Mouse (Mus musculus) CD8-positive naive resting alpha-beta T cell, adult 2 months (primary cell): ENCODE data around the gene Rap1a.

Experiments
- DNase-seq, 2 experiments: peaks; one replicate each; pipeline ENCODE4 v3.0.0; 2022; ENCODE audit warnings: low read depth in 2 of 2, low spot score in 2 of 2

The Rap1a gene

DNA sequence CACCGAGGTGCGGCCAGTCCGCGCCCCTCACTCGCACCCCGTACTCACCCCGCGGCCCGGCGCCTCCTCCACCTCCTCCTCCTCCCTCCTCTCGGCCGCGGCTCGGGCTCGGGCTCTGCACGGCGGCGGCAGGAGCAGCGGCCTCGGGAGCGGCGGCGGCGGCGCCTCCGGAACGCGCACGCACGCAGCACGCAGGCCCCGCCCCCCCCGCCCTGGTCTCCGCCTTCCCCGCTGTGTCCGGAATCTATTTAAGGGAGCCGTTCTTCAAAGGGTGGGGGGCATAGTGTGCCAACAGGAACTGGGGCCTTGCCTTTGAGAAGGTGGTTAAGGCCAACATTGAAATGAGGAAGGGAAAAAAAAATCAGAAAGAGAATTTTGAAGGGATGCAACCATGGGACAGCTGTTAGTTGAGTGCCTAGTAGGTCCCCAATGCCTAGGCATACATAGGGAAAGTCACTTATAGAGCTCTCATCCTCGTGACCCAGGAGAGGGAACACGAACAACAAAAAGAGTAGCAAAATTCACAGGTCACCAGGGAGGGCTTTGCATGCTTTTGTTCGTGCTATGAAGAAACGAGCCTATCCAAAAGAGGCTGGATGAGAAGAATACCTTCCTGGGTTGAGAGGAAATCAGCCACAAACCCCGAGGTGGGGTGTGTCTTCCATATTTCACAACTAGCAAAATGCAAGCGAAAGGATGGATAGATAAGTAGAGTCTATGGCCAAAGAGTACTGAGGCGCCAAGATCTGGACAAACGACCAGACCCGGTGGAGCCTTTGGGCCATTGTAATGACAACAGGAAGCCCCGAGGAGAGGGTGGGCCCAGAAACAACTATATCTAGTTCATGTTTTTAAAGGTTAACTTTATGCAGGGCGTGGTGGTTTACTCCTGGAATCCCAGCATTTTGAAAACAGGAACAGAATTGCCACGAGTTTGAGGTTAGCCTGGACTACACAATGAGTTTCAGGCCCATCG lies at the start of gene Rap1a:
Gene Rap1a, minus strand, starts transcription at position 146 of the 976 bp plus-strand sequence.
- DNase-seq = peak; percentile 49 to 52

DNA sequence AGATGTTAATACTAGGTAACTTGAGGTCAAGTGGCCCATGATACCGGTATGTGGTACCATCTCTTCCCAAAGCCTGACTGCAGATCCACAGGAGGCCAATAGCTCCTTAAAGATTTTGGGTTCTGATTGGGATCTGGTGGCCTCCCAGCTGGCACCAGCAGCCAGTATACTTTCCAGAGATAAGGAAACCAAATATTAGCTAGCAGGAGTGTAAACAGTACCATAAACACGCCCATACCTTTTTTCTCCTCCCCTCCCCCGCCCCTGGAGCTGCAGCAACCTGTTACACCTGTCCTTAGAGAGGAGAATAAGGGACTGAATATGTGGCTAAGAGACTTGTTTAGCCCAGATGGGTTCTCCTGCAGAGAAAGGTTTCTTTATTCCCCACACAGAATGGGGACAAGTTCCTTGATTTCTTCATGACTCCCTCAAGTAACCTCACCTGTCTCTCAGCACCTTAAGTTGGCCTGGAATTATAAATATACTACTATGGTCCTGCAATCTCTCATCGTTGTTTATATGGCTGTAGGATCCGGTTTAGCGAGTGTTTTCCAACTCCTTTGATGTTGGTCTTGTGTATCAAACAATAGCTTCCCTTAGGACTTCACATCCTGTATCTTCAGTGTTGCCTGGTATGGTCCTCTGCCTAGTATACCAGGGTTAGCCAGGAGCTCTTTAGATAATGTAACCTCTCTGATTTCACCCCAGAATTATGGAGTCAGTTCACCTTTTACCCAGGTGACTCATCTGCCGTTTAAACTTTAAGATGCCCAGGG lies 45.3 kb upstream of the Rap1a start:
- DNase-seq = no peak

DNA sequence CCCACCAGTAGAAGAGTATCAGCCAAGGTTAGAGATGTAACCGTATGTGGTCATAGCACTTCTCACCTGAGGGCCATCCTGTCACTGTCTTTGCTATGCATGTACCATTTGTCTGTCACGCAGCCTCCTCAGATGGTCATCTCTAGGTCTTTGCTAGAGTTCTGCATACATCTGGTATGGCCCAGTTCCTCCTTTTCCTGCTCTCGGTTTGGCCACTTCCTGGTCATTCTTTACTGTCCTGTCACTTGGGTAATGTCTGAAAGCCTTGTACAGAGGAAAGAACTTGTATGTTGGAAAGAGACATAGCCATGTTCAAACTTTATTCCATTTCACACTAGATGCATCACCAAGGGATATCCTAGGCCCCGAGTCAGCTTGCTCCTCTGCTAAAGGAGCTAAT lies 38.7 kb upstream of the Rap1a start:
- DNase-seq = no peak

DNA sequence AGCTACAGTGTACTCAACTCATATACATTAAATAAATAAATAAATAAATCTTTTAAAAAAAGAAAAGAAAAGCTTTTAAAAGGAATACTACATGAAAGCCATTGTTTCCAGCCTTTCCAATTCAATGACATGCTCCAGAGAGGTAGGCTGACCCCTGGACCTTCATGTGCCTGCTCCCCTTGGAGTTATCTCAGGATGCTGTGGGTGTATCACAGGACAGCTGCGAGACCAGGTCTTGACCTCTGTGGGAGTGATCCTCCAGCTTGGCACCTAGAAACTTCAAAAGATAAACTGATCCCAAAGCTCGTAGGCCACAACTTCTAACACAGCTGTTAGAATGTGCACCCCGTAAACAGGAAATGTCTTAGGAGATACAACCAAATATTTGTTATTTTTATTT lies 37.5 kb upstream of the Rap1a start:
- no peak for DNase-seq

DNA sequence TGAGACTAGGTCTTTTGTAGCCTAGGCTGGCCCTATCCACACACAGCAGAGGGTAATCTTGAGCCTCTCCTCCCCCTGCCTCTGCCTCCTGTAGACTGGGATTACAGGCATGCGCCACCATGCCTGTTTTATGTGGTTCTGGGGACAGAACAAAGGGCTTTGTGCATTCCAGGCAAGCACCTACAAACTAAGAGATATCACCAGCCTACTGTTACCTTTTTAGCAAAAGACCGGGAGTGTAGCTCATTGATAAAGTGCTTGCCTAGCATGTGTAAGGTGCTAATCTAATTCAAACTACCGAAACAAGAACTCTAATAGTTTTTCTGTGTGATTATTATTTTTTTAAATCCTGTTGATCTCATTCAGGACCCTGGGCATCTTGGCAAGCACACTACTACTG lies 35.7 kb upstream of the Rap1a start:
- no peak for DNase-seq

DNA sequence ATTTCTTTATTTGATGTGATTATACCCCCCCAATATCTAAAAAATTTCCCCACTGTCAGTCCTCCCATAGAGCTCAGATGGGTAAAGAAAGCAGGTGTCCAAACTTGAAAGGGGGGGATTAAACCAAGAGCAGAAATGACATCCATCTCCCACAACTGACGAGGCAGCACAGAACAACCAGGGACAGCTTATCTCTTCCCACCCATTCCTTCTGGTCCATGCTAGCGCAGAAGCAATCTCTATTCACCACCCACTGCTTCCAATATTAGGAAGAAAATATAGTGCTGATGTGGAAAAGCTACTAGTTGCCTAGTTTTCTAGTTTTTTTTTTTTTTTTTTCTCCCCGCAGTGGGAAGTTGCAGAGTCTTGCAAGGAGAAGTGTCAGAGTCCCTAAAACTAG lies 34.7 kb upstream of the Rap1a start:
- no peak for DNase-seq

DNA sequence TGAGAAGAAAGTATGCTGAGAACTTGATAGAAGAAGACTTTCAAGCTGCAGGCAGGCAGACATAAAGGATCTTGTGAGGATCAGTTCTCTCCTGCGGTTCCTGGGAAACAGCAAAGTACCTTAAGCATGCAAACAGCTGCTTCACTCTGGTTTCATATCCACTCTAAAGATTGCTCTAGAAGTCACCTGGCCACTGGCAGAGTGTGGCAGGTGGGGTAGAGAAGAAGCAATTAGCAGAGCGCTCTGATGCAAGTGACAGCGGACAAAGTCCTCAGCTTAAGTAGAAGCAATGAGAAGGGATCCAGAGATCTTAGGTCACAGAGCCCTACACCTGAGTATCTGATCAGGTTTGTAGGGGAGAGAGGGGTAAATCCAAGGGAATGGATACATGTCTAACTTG lies 30.4 kb upstream of the Rap1a start:
- no peak for DNase-seq

DNA sequence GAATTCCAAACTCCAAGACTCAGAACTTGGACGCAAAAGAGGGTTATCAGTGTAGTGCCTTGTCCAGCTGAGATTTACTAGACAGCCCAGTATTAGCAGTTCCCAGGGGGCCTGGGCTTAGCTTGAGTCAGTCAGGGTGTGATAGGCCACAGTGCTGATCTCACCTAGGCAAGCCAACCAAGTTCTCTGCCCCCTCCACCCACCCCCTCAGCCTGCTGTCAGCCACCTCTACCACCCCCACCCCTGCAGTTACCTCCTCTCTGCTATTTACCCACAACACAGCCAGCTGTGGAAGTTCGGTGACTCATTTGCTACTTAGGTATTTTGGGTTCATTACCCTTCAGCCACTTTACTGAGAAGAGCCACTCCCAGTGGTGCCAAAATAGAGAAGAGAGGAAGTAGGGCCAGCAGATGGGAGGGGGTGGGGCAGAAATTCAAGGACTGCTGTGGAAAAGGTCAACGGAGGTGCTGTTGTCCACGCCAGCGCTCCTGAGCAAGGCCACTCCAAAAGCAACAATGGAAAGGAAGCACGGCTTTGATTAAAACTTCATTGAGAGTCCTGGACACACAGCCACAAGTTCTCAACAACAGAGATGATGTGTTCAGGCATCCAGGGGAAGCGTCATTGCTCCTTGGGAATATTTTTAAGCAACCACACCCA lies 24.5 kb upstream of the Rap1a start:
- DNase-seq = peak in 1 of 2 experiments; percentile 13

DNA sequence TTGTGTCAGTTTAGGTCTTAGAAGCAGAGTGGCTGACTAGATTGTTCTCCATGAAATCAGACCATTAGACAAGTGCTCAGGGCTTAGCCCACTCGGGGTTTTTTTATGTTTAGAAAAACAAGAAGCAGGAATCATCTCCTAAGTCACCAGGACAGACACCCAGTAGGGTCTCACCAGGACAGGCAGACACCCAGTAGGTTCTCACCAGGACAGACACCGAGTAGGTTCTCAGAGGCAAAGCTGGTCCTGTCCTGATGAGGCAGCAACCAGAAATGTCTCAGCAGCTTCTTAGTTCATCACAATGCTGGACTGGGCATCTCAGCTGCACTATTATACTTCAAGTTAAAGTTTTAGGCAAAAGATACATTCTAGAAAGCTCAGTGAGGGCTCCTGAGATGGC lies 23.6 kb upstream of the Rap1a start:
- DNase-seq = no peak

DNA sequence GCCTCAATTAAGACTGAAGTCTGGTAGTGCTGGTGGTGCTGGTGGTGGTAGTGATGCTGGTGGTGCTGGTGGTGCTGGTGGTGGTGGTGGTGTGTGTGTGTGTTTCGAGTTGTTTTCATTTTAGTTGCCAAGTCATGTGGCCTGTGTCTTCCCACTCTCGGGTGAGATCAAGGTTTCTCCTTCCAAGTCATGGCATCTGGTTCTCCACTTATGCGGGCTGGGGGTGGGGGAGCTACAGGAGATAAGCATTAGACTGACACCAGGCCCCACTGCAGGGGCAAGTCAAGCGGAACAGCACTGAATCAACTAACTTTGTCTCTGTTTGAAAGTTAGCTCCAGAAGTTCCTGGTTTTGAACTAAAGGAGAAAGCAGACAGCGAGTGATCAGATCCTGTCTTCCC lies 23.0 kb upstream of the Rap1a start:
- no peak for DNase-seq

DNA sequence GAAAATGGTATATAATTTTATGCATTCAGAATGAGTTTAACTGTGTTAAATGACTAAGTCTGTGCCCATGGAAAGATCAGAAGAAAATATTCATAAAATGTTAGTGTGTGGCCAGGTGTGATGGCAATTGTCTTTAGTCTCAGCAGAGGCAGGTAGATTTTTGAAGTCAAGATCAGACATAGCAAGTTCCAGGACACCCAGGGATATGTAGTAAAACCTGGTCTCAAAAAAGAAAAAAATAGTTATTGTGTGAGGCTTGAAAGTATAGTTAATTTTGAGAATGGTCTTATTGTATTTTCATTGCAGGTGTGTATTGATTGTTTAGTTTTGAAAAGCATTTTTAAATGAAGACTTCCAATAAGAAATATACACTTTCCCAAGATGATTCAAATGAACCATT lies 22.5 kb upstream of the Rap1a start:
- DNase-seq = no peak

DNA sequence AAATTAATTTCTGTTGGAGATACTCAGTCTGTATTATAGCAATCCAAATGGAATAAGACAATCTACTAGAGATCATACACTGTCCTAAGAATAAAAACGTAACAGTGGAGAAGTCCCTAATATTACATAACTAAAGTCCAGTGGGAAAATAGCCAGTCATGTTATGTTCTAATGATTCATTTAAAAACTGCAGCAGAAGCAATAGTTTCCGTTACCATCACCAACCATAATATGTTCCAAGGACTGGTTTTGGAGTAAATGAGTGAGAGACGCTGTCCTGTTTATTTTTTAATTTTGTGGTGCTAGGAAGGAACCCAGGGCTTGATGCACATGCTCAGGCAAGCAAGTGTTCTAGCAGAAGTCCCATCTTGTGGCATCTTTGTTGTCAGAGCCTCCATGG lies 20.4 kb upstream of the Rap1a start:
- DNase-seq = no peak

DNA sequence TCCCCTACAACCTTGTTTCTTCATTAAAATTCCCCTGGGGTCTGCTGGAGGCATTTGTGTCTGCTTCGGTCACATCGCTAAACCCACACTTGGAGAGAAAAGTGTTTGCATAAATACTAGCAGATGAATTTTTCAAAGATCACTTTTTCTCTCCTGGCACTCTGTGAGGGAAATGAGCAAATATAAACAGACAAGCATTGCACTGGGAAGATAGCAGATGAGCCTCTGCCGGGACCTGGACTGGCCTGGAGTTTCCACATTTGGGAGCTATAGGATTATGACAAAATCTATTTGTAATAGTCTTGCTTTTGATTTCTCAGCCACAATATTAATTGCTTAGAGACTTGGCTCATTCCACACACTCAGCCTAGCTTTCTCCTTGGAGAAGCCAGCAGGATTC lies 19.1 kb upstream of the Rap1a start:
- DNase-seq = no peak

DNA sequence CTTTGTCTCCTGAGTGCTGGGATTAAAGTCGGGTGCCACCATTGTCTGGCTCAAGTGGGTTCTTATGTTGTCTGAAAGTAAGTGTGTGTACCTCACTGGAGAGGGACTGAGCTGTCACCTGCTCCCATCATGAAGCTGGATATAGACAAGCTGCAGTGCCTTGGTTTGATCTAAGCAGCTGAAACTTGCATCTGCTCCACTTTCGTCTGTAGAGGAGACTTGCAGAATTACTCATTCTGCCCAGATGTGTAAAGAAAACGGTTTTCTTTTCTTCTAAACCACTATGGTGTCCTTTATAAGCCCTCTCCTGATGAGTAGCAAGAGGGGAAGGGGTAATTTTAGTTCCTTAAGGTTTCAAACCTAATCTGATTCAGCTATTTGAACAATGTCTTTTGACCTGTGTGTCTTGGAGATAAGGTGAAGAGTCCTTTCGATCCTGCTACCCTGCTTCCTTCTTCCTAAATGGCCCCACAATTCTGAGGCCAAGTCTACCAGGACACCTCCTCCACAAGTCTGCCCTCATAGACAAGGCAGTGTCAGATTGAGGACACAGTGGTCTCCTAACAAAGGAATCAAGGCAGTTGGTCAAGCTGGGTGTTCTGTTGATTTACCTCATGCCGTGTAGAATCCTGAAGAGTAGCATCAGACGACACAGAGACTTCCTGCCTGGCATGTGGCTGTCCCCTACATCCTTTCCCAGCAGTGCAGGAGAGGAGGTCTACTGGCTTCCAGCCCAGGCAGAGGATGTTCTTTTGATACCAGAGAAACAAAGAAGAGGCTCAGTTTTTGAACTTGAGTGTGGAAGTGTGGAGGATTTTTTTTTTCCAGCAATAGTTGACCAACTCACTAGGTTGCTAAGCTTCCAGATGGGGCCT lies 17.2 kb upstream of the Rap1a start:
- no peak for DNase-seq

DNA sequence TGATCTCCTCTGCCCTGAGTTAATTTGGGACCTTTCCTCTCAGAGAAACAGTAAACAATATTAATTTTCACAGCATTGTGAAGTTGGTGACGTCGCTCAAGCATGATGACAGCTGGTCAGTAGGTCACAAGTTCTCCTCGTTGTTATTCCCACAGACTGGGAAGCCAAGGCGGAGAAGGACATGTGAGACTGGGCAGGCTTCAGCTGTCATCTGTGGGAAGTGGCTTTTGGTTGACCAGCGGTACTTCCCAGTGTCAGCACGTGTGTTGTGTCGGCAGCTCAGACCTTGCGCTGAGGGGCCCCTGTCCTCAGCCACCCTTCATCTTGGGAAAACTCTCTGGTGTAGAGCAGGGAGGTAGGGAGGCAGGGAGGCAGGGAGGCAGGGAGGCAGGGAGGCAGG lies 15.0 kb upstream of the Rap1a start:
- DNase-seq = no peak

DNA sequence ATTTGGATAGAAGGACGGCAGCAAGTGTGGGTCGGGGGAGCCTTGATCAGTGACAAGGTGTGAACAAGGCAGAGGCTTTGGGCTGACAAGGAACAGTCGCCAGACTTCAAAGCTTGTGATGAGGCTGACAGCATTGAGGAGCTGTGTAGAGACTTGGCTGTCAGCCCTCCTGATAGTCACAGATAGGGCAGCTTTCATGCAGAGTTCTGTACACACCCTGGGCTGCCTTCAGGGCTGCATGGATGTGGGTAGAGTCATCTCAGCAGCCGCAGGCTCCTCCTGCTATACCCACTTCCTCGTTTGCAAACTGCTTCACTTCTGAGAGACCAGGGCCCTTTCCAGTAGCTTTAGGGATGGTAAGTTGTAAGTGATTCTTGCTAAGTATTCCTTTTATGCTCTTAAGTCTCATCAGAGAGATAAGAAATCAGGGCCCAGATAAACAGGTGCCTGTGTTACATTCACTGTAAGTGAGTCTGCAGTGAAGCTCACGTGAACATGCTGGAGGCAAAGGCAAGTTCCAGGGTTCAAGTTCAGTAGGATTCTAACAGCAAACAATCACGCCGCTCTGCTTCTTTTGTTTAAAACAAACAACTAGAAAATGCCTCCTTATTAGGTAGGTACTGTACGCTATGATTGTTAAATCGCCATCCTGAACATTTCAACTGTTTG lies 14.2 kb upstream of the Rap1a start:
- peak; percentile 72 to 73 for DNase-seq

DNA sequence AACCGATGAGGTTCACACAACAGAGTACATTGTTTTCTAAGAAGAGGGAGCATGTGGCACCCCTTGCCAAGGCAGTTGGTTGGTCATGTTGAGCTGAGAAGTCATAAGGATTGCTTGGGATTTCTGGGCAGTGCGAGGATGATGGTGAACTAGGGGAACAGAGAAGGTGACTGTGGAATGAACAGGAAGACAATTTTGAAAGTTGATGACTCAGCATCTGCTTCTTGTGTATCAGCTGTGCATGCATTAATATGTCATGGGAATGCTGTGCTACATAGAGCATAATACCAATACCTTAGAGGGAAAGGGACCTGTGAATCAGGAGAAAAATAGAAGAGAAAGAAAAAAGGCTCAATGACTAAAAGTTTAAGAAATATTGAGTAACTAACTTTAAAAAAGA lies 10.0 kb upstream of the Rap1a start:
- DNase-seq = no peak

DNA sequence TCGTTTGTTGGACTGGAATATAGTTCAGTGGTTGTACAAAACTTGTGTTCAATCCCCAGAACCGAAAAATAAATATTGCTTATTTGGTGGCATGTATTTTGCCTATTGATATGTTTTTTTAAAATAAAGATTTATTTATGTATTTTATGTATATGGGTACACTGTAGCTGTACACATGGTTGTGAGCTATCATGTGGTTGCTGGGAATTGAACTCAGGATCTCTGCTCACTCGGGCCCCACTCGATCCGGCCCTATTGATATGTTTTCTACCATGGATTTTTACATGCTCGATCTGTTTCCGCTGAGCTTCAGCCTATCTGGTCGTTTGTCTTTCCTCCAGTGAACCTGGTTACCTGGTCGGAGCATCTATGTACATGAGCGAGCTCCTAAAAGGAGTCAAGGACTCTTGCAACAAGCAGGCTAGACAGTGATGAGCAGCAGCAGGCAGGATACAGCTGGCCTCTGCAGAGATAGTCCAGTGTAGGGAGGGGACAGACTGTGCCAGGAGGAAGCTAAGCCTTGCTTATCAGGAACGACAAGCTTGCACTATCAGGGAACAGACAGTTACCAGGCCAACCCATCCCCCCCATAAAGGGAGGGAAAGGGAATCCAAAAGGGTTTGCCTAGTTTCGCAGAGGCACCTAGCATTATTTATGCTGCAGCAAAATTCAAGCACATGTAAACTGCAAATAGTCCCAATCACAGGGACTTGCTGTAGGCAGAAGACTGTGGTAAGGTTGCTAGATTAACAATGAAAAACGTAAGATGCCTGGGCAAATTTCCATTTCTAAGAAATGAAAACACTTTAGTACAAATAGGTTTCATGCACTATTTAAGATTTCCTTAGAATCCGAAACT lies 7.3 kb upstream of the Rap1a start:
- no peak for DNase-seq

DNA sequence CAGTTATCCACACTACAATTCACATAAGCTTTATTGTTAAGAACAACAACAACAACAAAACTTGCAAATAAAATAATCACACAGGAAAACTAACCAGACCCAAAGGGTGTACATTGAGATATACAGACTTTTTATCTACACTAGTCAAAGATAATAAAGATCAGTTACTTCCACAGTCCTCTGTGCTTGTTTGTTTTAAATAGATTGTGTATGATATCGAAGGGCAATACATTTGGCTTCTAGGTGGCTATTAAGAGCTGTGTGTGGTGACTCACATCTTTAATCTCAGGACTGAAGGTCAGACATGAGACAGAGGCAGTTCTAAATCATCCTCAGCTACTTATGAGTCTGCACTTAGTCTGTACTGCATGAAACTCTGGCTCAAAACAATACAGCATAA lies 6.5 kb upstream of the Rap1a start:
- DNase-seq = no peak
